Mouse (Mus musculus): ENCODE measurements at regions not wholly inside any gene's neighbourhood (a gene's known extent, or its start where the extent isn't known, plus 50 kb on each side); places are given as distances from the start of the nearest gene placed in this dataset.
"Not testable (repeated sequence)": the region's sequence is repeated elsewhere in the genome, so short reads cannot be mapped to it uniquely, and the experiment has no call there.

DNA sequence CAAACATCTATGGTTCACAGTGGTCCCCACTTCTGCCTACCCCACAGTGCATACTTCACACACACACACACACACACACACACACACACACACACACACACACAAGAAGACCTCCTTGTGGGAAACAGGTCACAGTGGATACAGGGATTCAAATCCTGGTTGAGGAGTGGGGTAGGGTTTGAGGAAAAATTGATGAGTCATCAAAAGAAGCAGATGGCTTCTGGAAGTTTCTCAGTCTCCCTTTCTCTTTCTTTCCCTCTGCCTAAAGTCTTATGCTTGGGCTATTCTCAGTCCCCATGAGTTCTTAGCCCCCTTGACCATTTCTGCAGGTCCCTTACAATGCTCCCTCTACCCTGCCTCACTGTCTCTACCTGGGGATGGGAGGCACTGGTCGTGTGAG is 56.4 kb downstream of the Rassf10 start:
- no peak for DNase-seq

DNA sequence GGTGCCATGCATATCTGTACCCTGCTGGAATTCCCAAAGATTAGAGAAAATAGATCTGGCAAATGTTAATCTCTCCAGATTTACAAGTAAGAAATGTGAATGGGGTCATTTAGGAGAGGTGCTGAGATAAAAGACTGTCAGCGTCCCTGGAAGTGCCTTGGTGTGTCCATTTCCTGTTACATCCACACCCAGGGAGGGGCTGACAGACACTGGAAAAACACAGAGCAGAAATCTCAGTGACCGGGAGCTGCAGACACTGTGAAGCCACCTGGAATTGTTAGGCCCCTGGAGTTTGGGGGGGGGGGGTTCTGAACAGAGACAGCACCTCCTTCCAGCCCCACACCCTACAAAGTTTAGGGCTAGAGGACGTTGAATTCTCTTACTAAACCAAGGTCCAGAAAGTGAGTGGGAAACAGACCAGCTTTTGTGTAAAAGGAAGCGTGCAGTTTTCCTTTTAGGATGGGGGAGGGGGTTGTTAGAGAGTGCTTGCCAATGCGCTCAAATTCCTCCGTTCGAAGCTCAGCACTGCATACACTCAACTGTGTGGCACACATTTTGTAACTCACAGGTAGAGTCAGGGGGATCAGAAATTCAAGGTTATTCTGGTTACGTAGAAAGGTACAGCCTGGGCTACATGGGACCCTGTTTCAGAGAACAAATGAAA is 63.5 kb downstream of the Rassf10 start:
- DNase-seq = no peak

DNA sequence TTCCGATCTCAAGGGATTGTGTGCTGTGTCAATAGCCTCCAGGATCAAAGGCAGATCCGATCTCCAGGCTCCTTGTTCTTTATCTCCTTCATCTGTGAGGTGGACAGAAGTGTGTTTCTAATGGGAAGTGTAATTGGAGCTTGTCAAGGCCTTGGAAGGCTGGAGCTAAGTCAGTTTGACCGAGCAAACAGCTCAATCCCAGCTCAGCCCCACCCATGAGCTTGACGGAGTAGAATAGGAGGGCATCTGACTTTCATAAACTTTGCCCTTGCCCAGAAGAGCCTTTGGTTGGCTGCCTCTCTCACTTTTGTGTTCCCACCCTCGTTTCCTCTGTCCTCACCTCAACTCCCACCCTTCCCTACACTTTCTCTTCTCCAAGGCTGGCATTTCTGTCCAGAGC is 67.7 kb downstream of the Rassf10 start:
- DNase-seq = no peak

DNA sequence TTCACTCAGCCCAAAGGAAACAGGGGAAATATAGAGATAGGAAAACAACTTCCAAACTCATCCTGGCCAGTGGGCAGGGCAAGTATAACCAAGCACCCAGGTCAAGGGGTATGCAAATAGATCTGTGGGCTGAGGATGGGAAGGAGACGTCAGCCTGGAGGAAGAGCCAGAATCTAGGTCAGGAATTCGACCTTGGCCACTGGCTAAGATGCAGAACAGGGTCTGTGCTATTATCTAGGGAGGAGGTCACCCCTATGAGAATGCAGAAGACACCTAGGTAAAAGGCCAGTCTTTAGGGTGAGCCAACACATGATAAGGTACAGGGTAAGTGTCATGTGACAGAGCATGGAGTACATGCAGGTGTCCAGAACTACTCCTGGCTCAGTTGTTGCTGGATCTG is 68.8 kb downstream of the Rassf10 start:
- DNase-seq = no peak

DNA sequence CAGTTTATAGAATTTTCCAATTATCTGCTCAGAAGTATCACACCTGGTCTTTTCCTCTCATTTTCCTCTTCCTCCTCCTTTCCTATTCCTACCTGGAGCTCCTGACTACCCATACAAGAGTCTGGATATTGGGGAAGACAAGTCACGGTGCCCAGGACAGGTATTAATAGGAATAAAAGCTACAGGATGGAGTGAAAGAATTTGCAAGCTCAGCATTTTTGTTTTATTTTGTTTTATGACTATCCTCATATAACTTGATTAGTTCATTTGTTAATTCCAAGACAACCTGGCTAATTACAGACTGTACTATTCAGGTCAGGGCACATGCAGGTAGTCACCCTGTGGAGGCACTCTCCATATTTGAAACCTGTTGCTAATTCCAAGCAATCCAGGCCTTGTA is 72.0 kb downstream of the Rassf10 start:
- DNase-seq = no peak

DNA sequence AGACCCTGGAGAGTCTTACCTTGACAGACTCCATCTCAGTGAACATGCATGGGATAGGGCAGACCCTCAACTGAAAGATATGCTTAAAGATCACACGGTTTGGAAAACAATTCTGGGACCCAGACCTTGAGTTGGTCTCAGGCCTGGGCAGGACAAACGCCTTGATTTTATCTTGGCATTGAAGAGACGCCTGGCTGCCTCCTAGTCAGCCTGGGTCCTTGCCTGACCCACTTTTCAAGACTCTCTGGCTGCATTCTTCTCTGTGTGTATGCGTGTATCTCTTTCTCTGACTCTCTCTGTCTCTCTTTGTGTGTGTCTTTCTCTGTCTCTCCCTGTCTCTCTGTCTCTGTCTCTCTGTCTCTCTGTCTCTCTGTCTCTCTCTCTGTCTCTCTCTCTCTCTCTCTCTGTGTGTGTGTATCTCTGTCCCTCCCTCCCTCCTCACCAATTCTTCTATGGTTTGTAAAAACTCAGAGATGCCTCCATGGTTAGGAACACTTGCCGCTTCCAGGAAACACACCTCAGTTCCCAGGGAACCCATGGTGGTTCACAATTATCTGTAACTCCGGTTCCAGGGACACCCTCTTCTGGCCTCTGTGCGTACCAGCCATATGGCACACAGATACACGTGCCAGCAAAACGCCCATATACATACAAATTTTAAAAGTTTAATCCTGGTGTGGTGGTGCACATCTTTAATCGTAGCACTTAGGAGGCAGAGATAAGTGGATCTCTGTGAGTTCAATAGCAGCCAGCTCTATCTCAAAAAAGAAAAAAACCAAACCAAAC is 72.7 kb downstream of the Rassf10 start:
- no peak for DNase-seq

DNA sequence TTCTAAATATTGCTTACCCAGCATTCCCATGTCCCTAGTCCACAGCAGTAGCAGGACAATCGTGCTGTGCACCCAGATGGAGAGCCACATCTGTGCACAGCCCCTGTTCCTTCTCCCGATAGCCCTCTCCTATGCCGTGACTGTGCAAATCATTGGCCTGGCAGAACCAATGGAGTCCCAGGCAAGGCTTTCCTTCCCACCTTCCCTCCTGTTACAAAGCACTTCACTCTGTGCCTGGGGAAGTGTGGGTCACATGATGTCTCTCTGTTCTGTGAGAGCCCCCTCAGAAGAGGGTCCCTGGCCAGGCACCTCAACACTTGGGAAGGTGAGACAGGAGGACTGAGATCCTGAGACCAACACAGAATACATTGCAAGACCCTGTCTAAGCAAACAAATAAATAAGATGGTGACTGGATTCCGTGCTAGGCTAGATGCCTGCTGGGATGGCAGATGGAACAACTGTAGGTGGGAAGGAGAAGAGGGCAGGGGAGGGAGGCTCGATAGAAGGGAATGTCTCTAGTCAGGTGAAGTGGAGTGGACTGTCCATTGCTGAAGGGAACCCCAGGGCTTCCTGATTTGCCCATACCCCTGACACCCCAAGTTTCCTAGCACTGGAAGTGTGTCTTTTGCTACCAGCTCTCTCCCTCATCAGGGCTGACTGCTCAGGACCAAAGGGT is 73.5 kb downstream of the Rassf10 start:
- DNase-seq = no peak

DNA sequence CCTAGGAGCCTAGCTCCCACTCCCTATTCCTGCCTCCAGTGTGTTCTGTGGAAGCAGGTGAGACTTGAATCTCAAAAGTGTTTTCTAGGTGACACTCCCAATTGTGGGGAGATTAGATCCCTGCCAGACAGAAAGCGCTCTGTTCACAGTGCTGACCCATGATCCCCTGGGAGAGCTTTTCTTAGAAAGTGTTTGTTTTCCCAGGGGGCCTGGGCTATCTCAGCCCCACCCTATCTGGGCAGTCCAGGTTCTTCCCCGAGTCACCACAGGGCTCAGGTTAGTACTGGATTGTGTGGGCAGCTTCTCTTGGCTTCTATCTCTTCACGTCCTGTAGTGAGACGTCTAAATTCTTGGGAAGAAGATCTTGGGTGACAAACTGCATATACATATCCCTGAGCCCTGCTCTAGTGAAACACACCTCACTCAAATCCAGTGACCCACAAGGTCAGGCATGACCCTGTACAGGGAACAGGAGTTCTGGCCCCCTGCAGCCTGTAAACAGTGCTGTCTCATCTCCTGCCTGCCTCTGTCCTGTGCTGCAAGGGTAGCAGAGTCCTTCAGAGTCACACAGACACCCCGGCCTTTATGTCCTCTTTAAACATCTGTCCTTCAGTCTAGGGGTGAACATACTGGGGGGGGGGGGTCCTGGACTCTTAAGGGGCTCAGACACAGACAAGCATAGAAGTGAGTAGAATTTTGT is 76.4 kb downstream of the Rassf10 start:
- DNase-seq = no peak

DNA sequence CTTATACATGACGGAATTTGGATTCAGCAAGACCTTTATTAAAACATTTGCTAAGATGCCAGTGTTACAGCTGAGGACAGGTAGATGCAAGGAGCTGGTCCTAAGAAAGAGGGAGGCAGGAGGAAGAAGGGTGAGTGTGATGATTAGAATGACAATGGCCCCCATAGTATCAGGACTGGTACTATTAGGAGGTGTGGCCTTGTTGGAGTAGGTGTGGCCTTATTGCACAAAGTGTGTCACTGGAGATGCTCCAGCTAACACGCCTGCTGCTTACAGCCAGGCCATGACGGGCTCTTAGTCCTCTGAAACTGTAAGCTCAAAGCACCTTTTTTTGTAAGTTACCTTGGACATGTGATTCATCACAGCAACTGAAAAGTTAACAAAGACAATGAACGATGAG is 82.0 kb downstream of the Rassf10 start:
- DNase-seq = no peak

DNA sequence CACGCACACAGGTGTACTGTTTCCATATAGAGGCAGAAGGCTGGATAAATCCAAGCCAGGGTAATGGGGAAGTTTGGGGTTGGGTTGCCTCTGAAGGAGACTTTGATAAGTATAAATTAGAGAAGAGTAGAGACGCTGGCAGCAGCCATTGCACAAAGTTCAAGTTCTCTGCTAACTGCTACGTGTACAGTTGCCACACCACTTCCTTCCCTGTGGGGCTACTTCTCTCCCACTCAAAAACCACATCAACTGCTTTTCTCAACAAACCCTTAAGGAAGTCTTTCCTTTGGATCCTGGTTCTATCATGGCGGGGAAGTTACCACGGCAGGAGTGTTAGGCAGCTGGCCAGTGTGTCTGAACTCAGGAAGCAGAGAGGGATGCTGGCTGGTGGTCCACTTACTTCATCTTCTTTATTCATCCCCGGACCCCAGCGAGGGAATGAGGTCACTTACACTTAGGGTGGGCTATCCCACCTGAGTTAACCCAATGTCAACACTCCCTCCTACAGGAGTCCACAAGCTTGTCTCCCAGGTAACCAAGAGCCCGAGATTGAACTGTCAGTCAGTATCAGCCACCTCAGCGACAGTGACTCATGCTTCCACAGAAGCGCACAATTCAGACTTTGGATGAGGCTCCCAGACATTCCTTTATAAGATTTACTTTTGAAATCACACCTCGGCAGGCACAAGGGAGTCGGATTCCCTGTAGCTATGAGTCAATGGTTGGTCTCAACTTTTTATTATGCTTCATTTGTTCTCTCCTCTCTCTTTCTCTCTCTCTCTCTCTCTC is 84.3 kb downstream of the Rassf10 start:
- no peak for DNase-seq

DNA sequence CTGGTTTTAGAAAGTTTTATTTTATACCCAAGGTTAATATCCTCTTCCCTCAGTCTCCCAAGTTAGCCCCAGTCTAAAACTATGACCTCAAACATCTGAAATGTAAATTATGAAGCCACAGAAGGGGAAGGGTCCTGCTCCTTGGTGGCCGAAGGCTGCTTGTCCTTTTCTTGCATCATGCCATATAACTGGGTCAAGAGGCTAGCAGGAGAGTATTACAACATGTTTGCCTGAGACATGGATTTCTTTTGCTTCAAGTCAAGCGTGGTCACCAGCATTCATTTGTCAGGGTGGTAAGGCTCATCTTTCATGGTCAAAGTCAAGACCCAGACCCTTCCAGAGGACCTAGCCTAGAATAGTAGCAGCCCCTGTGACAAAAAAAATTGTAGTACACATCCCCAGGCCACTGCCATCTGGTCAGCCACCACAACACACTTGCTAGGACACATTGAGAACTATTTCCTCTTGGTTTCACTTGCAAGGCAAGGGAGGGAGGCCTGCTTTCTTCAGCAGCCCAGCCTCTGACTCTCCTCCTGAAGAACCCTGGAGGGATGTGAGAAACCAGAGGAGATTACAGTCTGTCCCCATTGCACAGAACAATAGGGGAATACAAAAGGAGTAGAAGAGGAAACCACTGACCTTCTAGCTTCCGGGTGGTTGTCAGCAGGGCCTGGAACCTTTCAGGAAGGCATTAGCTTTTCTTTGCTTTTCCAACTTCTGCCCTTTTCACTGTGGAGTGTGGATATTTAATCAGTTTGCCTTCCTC is 85.3 kb downstream of the Rassf10 start:
- DNase-seq = no peak

DNA sequence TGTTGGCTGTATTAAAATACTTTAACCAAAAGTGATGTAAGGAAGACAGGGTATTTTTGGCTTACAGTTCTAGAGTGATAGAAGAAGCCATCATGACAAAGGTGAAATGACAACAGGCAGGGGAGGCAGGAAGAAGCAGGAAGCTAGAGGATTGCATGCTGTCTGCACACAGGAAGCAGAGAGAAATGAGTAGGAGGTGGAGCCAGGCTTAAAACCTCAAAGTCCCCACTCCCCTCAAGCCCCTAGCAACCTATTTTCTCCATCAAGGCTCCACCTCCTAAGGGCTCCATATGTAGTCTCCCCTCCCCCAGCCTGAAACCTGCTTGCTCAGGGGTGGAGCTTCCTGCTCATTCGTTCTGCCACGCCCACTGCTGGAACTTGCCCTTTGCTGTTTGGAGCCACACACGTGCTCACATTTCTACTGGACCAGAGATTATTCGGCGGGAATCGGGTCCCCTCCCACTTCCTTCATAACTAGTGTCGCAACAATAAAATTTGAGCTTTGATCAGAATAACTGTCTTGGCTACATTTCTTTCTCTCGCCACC is 91.9 kb downstream of the Rassf10 start:
- not testable (repeated sequence) for DNase-seq

DNA sequence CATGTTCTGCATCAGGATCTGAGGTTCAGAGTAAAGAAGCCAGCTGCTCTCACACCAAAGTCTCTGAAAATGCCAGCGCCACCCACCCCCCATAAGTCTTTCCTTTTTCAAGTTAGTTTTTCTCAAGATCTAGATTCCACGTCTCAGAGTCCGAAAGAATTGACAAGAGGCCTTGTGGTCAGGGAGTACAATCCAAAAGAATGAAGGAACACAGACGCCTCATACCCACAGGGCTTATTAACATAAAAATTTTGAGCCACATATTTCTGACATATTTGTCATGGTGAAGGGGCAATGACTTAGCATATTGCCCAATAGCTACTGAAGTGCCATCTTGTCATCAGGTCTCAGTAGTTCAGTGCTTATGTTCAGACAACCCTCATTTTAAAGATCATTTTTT is 92.6 kb downstream of the Rassf10 start:
- DNase-seq = no peak

DNA sequence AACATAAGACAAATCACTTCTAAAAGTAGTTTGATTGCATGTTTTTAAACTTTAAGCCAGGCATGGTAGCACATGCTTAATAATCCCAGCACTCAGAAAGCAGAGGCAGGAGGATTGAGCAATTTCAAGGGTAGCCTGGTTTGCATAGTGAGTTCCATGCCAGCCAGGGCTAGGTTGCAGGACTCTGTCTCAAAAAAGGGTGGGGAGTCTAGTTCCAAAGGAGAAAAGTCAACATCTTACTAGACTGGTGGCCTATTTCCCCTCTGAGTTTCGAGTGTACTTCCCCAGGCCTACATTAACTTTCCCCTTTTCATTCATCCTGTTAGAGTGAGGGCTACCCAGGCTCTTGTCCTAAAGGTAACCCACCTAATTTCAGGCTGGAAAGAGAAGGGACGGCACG is 93.8 kb downstream of the Rassf10 start:
- no peak for DNase-seq

DNA sequence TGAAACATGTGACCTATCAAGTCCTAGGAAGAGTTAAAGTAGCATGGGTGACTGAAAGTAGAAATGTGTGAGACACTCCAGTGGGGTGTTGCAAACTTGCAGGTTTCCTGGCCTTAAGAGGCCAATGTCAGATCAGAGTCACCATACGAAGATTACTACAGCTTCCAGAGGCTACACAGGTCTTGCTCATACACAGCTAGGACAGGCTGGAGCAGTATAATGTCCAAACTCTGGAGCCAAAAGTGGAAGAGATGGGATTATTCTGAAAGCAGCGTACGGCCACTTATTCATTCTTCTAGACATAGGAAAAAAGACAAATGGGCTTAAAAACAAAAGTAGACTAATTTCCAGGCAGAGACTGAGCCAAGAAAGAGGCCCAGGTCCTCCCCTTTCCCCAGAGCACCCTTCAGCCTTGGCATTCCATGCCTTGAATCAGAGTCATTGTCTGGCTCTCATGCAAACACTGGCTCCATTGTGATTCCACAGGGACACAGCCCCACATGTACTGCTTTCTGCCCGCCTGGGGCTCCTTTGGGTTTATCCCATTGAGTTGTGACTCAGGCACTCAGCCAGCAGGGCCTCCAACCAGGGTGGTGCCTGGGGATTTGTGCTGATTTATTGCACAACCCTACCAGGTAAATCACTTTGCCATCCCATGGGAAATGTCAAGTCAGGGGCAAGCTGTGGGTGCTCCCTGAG is 94.5 kb downstream of the Rassf10 start:
- no peak for DNase-seq

DNA sequence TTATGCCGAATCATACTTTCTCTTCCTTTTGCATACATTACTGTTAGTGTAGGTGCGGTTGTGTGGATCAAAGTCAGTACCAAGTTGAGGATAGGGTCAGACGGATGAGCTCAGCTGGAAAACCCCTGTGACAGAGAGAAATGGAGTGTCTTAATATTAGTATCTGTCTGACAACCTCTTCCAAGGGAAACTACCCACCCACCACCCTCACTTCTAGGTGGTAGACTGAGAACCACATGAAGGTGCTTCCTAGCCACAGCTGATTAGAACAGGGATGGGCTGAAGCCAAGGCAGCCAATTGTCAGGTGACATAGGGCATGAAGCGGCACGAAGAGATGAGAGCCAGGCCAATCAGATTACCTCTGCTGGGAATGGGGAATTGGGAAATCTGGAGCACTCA is 95.7 kb downstream of the Rassf10 start:
- DNase-seq = no peak

DNA sequence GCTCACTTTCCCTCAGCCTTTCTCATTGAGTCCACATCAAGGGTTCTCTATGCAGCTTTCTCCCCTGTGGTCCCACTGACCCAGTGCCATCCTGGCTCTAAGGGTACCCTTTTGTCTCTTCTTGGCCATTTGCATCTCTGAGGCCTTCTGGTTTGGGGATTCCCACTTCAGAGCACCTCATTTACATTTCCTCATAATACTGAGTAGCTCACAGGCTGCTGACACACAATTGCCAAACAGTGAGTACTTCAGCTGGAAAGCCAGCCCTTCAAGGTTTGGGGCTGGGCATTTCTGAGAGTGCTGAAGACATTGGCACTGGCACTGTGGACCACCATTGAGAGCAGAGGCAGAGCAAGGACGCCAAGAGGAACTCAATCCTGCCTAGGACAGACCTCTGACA is 99.2 kb downstream of the Rassf10 start:
- DNase-seq = no peak

DNA sequence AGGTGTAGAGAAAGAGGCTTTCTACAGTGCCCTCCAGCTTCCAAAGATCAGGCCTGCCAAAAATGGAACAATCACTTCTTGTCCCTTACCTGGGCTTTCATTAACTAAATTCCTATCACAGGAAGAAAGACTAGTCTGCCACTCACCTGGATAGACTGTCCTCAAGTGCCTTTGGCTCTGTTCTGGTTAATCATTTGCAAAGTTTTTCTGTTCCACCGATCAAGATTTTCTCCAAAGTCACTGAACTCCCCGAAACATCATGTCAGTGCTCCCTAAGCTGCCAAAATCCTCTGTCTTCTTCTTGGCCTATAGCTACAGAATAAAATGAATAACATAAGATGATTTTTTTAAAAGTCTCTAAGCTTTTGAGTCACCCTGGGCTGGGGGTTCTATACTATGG is 102.7 kb downstream of the Rassf10 start:
- peak; percentile 16 for DNase-seq

DNA sequence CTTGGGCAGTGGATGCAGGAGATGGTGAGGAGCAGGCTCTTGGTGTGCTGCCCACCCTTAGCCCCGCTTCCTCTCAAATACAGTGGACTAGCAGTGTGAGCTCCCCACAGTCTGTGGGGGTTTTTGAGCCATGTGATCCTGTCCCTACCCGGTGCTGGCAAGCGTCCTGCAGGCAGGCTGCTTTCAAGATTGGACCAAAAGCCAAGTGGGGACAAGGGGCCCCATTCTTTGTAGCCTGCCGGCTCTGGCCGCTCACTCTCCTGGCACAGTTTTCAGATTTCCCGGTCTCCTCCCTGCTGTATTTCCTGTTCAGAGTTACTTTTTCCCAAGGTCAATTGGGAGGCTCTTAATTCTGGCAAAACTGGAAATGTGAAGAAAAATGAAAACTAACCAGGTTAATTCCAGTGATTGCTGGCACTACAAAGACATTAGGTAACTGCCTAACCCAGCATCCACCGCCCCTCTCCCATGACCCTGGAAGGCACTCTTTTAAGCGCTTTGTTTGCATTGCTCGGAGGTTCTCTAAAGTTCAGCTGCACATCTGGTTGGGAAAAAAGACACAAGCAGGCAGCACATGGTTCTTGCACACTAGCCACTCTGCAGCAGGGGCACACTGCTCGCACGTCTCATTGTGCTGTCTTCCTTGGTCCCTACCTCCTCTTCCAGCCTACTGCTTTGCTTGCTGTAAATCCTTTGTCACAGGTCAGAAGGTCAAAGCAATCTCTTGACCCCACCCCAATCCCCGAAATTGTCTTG is 105.6 kb downstream of the Rassf10 start:
- peak; percentile 38 for DNase-seq

DNA sequence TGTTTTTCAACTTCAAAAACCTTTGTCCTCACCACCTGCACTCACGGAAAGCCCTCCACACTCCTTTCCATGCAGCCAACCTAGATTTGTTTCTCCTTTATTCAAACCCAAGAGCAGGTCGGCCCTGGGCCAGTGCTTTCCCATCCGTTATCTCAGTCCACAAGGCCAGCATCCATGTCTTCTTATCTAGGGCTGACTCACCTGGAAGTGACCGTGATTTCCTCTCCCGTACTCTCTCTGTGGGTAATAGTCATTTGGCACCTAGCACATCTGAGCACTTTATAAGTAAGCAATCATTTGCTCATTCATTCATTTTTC is 106.2 kb downstream of the Rassf10 start:
- DNase-seq = no peak
